ENCODE assay signal across 14 mouse cellular contexts in genomic region chr1:187740531-187740930, GRCm38 (mm10).
DNase-seq lines count a peak whose midpoint lies in the region; ATAC-seq and TF ChIP-seq lines count a peak whose summit lies in the region.
"Had no signal": no experiment of that assay in that cellular context is flagged by ENCODE, and none has a peak within 500 bp of the region (broad histone marks: within the 10 kb centered on the region; RNA-seq: fewer than 3 reads in every experiment).

No protein-coding gene starts in this region.

- no peaks in the 10 kb centered on the region for H3K36me3 ChIP-seq in intestine, embryonic 15.5 days
- no peaks in the 10 kb centered on the region for H3K36me3 ChIP-seq in intestine, postnatal 0 days (ENCODE audit: control insufficient read depth, insufficient read depth)
- H3K36me3 ChIP-seq in heart, embryonic 14.5 days (ENCODE audit: control insufficient read depth, insufficient read depth, low read length): no peaks in the 10 kb centered on the region
- no peaks in the 10 kb centered on the region for H3K36me3 ChIP-seq in stomach, postnatal 0 days (ENCODE audit: control insufficient read depth, insufficient read depth, low read length)
- H3K36me3 ChIP-seq: hindbrain, embryonic 10.5 days; midbrain, embryonic 12.5 days had no signal

- no peaks in the 10 kb centered on the region for H3K4me1 ChIP-seq in intestine, embryonic 15.5 days (replicated peaks)
- H3K4me1 ChIP-seq in intestine, postnatal 0 days (replicated peaks; ENCODE audit: control insufficient read depth, insufficient read depth, low read length): no peaks in the 10 kb centered on the region
- peaks cover 7 to 30% of the 10 kb centered on the region in 2 experiments for H3K4me1 ChIP-seq in heart, embryonic 14.5 days (ENCODE audit: control insufficient read depth in 2 of 2, insufficient read depth in 2 of 2, low read length in 2 of 2)
- H3K4me1 ChIP-seq in stomach, postnatal 0 days (replicated peaks; ENCODE audit: control insufficient read depth, insufficient read depth): no peaks in the 10 kb centered on the region

- no peaks in the 10 kb centered on the region for H3K9me3 ChIP-seq in intestine, embryonic 15.5 days
- 0 out of 2 replicates have a peak, but pooled peaks cover 1% of the 10 kb centered on the region for H3K9me3 ChIP-seq in intestine, postnatal 0 days (ENCODE audit: control insufficient read depth)
- 0 out of 2 replicates have a peak, but pooled peaks cover 2% of the 10 kb centered on the region for H3K9me3 ChIP-seq in heart, embryonic 14.5 days (ENCODE audit: control insufficient read depth, low read length)
- no peaks in the 10 kb centered on the region for H3K9me3 ChIP-seq in stomach, postnatal 0 days (ENCODE audit: control insufficient read depth, low read length)
- H3K9me3 ChIP-seq: hindbrain, embryonic 10.5 days; midbrain, embryonic 12.5 days had no signal

- TF ChIP-seq EP300 in stomach, postnatal 0 days (optimal IDR thresholded peaks at IDR 0.05): no peak

- H3K4me2 ChIP-seq in intestine, embryonic 15.5 days (replicated peaks): no peak overlapping the region
- no peak overlapping the region for H3K4me2 ChIP-seq in intestine, postnatal 0 days (replicated peaks; ENCODE audit: low read depth)
- peak overlapping the region; percentile 41 for H3K4me2 ChIP-seq in heart, embryonic 14.5 days (ENCODE audit: low read length)
- no peak overlapping the region for H3K4me2 ChIP-seq in stomach, postnatal 0 days (replicated peaks; ENCODE audit: low read depth)
- H3K4me2 ChIP-seq: midbrain, embryonic 12.5 days had no signal

- ATAC-seq in intestine, embryonic 15.5 days: peak; percentile 39; the same call in 1 of the 2 replicates
- ATAC-seq in intestine, postnatal 0 days: no peak
- ATAC-seq in heart, embryonic 14.5 days (ENCODE audit: insufficient number of reproducible peaks, insufficient read depth, low FRiP score, low read depth): 0 out of 2 replicates have a peak, but pooled peaks have one; percentile 54
- 0 out of 2 replicates have a peak, but pooled peaks have one; percentile 29 for ATAC-seq in stomach, postnatal 0 days (ENCODE audit: low FRiP score, low TSS enrichment)
- ATAC-seq: intestine, embryonic 16.5 days had no signal

- H3K9ac ChIP-seq in intestine, embryonic 15.5 days: no peak overlapping the region
- no peak overlapping the region for H3K9ac ChIP-seq in intestine, postnatal 0 days (ENCODE audit: low read depth, low read length)
- no peak overlapping the region for H3K9ac ChIP-seq in heart, embryonic 14.5 days (ENCODE audit: low read length)
- H3K9ac ChIP-seq in stomach, postnatal 0 days (ENCODE audit: low read length): no peak overlapping the region
- H3K9ac ChIP-seq: midbrain, embryonic 12.5 days had no signal

- H3K27me3 ChIP-seq in intestine, embryonic 15.5 days (replicated peaks): no peaks in the 10 kb centered on the region
- H3K27me3 ChIP-seq in intestine, postnatal 0 days (replicated peaks; ENCODE audit: control insufficient read depth, insufficient read depth, low read length): no peaks in the 10 kb centered on the region
- no peaks in the 10 kb centered on the region for H3K27me3 ChIP-seq in heart, embryonic 14.5 days (ENCODE audit: control insufficient read depth, insufficient read depth, low read length)
- no peaks in the 10 kb centered on the region for H3K27me3 ChIP-seq in stomach, postnatal 0 days (ENCODE audit: control insufficient read depth, insufficient read depth, low read length)
- H3K27me3 ChIP-seq: midbrain, embryonic 12.5 days had no signal

- no peak overlapping the region for H3K27ac ChIP-seq in intestine, embryonic 15.5 days
- H3K27ac ChIP-seq in intestine, postnatal 0 days (ENCODE audit: low read depth, low read length): no peak overlapping the region
- no peak overlapping the region for H3K27ac ChIP-seq in heart, embryonic 14.5 days (replicated peaks in 1 of 2; ENCODE audit: control insufficient read depth in 1 of 2, insufficient read depth in 1 of 2, low read depth in 2 of 2, low read length in 2 of 2)
- no peak overlapping the region for H3K27ac ChIP-seq in stomach, postnatal 0 days (replicated peaks)
- H3K27ac ChIP-seq: hindbrain, embryonic 10.5 days; midbrain, embryonic 12.5 days had no signal

- H3K4me3 ChIP-seq in intestine, embryonic 15.5 days (replicated peaks): no peak overlapping the region
- H3K4me3 ChIP-seq in intestine, postnatal 0 days (ENCODE audit: low read depth, low read length): no peak overlapping the region
- H3K4me3 ChIP-seq in heart, embryonic 14.5 days (ENCODE audit: control insufficient read depth in 1 of 2, insufficient read depth in 1 of 2, low read depth in 1 of 2, low read length in 2 of 2): no peak overlapping the region
- no peak overlapping the region for H3K4me3 ChIP-seq in stomach, postnatal 0 days (ENCODE audit: low read depth, low read length)
- H3K4me3 ChIP-seq: hindbrain, embryonic 10.5 days; midbrain, embryonic 12.5 days had no signal

- peak; percentile 44 for DNase-seq in adrenal gland, postnatal 25 days
- DNase-seq in stomach, postnatal 0 days (ENCODE audit: low spot score): no peak
- no peak for DNase-seq in right cerebral cortex, postnatal 4 days
- DNase-seq in lung, adult 18-20 months: no peak
- DNase-seq in embryo, embryonic 10 days (ENCODE audit: low spot score): no peak
- DNase-seq: cerebellum, adult 11 months; lung, postnatal 10 days; spleen, adult 18-20 months had no signal

- TF ChIP-seq CTCF in intestine, postnatal 0 days (IDR thresholded peaks at IDR 0.05; ENCODE audit: low read depth): no peak
- TF ChIP-seq CTCF in stomach, postnatal 0 days (IDR thresholded peaks at IDR 0.05; ENCODE audit: low read depth): no peak

- WGBS in intestine, embryonic 15.5 days: 68% methylated on average over 12 of the region's 12 CpGs
- 56% methylated on average over 12 of the region's 12 CpGs for WGBS in intestine, postnatal 0 days
- WGBS in heart, embryonic 14.5 days: 33% methylated on average over 12 of the region's 12 CpGs
- 57% methylated on average over 12 of the region's 12 CpGs for WGBS in stomach, postnatal 0 days
